Mouse (Mus musculus): ENCODE data around the gene Hexim2.

The Hexim2 gene

GRCm38 (mm10) chr11:103173041-103173770 is 41.0 kb downstream of the Hexim2 start:
- DNase-seq = peak in 1 of 2 experiments; percentile 44

GRCm38 (mm10) chr11:103173771-103174344 is 41.6 kb downstream of the Hexim2 start:
- peak; percentile 46 to 78 for DNase-seq

- DNase-seq = peak; percentile 47 to 90
These were observed 42.2 kb downstream of the Hexim2 start for GRCm38 (mm10) chr11:103174411-103174832.

GRCm38 (mm10) chr11:103174891-103175391 is 42.7 kb downstream of the Hexim2 start:
- DNase-seq = peak; percentile 36 to 77

- DNase-seq = peak in 1 of 2 experiments; percentile 43
These were observed 43.6 kb downstream of the Hexim2 start for GRCm38 (mm10) chr11:103175688-103176442.

DNA sequence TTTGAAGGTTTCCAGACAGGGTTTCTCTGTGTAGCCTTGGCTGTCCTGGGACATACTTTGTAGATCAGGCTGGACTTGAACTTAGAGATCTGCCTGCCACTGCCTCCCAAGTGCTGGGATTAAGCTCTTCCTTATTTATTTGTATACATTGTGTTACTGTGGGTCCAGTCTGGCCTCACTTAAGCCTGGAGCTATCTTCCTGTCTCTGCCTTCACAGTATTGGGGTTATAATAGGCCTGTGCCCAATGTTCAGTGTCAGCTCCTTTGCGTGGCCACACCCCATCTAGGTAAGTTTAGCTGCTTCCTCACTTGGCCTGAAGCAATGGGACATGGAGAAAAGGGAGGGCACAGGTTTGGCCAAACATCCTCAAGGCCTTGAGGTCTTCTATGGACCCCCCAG is 44.3 kb downstream of the Hexim2 start:
- no peak for DNase-seq

GRCm38 (mm10) chr11:103177216-103177615 is 45.0 kb downstream of the Hexim2 start:
- peak in 1 of 2 experiments; percentile 39 for DNase-seq

DNA sequence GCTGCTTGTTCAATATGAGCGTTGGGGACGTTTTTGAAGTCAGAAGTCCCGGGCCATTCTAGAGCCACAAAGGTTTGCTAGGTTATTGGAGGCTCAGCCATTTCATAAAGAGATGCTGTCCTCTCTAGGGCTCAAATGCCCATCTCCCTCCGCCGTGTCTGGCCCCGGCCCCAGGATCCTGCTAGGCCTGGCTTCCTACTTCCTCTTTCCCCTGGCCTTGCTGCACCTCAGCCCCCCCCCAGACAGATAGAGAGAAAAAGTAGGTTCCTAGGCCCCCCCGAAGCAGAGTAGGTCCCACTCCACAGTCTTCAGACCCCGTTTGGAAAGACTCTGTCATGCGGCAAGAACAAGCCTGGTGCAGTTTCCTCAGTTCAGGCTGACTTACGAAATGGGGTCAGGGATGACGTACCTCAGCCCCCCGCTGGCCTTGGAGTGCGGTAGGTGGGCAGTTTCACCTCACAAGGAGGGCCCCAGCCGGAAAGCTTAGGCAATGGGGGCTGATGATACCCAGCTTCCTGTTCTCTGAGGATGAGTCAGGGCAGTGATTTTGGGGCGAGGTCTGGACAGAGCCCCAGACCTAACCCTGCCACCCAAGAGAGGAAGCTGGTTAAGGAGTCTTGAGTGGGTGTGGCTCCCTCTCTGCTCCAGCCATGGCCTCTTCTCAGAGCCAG is 45.7 kb downstream of the Hexim2 start:
- DNase-seq = peak in 1 of 2 experiments; percentile 37

- DNase-seq = no peak
These were observed 46.5 kb downstream of the Hexim2 start for GRCm38 (mm10) chr11:103178748-103179147.

DNA sequence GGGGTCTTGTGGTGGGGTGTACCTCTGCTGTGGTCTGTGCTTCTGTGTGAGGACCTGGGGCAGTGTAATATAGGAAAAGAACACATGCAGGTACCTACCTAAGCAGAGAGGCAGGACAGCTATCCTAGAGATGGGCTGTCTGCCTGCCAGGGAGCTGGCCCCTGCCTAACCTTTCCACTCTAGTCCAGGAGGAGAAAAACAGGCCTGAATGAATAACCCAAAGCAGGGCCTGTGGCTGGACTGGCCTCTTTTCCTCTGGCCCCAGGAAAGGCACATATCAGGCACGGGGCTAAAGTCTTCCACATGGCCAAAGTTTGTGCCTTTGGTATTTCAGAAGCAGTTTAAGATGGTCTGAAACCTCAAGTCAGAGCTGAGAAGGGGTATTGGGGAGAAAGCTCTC is 48.2 kb downstream of the Hexim2 start:
- DNase-seq = peak; percentile 54 to 89

- peak in 1 of 2 experiments; percentile 44 for DNase-seq
These were observed 49.1 kb downstream of the Hexim2 start for GRCm38 (mm10) chr11:103181349-103181748.

GRCm38 (mm10) chr11:103181911-103182310 is 49.7 kb downstream of the Hexim2 start:
- peak; percentile 85 to 96 for DNase-seq

DNA sequence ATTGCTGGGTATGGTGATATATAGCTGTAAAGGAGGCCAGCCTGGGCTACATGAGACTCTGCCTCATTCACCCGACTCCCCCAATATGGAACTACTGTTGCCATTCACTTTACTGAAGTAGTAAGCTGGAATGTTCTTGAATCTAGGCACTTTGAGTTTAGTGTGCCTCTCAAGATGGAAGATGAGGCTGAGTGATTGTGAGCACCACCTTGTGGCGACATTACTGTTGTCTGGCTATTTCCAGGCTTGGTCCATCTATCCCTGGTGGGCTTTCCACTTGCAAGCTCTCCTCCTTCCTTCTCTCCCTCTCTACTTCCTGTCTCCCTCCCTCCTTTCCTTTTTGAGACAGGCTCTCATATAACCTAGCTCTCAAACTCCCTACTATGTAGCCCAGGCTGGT is 52.7 kb downstream of the Hexim2 start:
- DNase-seq = peak; percentile 71 to 85
